Mouse (Mus musculus) kidney, adult 2 months (tissue): ENCODE data around the gene Sf1.

ENCODE experiments used
- CTCF ChIP-seq: fragments of 200-500 bp; conservative IDR thresholded peaks from 2 replicates; pipeline ENCODE4 v1.5.1; 2011; ENCODE audit warnings: low read depth, mild to moderate bottlenecking, control low read depth, low read length, moderate library complexity, mixed read lengths; ENCODE audit not compliant: insufficient read depth, insufficient read length
- POLR2A ChIP-seq: fragments of 200-500 bp; IDR thresholded peaks from one replicate; pipeline ENCODE4 v1.6.1; 2011; ENCODE audit warnings: low read depth, low read length, control low read depth

- no peak for TF ChIP-seq POLR2A
- no peak for TF ChIP-seq CTCF
Observed at GRCm38 (mm10) chr19:6390251-6390650, 26.8 kb downstream of the Sf1 start.
